Mouse (Mus musculus) hindbrain, embryonic 16.5 days (tissue): ENCODE measurements around the gene Cblb. TPM values are rescaled to one million over a fixed set of nuclear protein-coding genes. Genes with fewer than 3 reads are reported as not detected.
A peak's percentile ranks its signal among the peaks of the same experiment; 100 is the strongest.

Experiments
- ATAC-seq: fragments of 200-750 bp; cut with Nextera tagmentation; 2 replicates; pipeline ENCODE4 v1.8.0; 2017; ENCODE audit warnings: moderate TSS enrichment, moderate library complexity
- H3K27ac ChIP-seq: fragments of 300-500 bp; sonication (generic); 2 replicates; pipeline ENCODE4 v1.5.1; 2014; ENCODE audit warnings: low read depth, mild to moderate bottlenecking, control low read depth, low read length, moderate library complexity
- H3K27me3 ChIP-seq: fragments of 300-500 bp; sonication (generic); replicated peaks from 2 replicates; pipeline ENCODE4 v1.6.1; 2014; ENCODE audit warnings: low read length; ENCODE audit not compliant: control insufficient read depth, insufficient read depth
- H3K36me3 ChIP-seq: fragments of 300-500 bp; sonication (generic); 2 replicates; pipeline ENCODE4 v1.6.1; 2014; ENCODE audit warnings: mild to moderate bottlenecking, low read length, moderate library complexity, mixed read lengths; ENCODE audit not compliant: control insufficient read depth, insufficient read depth
- H3K4me1 ChIP-seq: fragments of 300-500 bp; sonication (generic); 2 replicates; pipeline ENCODE4 v1.6.1; 2014; ENCODE audit warnings: low read depth, low read length; ENCODE audit not compliant: control insufficient read depth, insufficient read depth
- H3K4me2 ChIP-seq: fragments of 300-500 bp; sonication (generic); 2 replicates; pipeline ENCODE4 v1.6.1; 2014; ENCODE audit warnings: mild to moderate bottlenecking, low read length, control low read depth, moderate library complexity
- H3K4me3 ChIP-seq: fragments of 300-500 bp; sonication (generic); 2 replicates; pipeline ENCODE4 v1.5.1; 2014; ENCODE audit warnings: mild to moderate bottlenecking, low read length, control low read depth, moderate library complexity
- H3K9ac ChIP-seq: fragments of 300-500 bp; sonication (generic); 2 replicates; pipeline ENCODE4 v1.6.1; 2014; ENCODE audit warnings: low read depth, mild to moderate bottlenecking, control low read depth, low read length, moderate library complexity
- H3K9me3 ChIP-seq: fragments of 300-500 bp; sonication (generic); 2 replicates; pipeline ENCODE4 v1.6.1; 2014; ENCODE audit warnings: mild to moderate bottlenecking, low read length, moderate library complexity; ENCODE audit not compliant: control insufficient read depth
- WGBS: fragments of 180-500 bp; shearing (Covaris S2); extraction: QIAGEN DNeasy Blood & Tissue Kit; methylation state at CpG from one replicate; pipeline ENCODE4 v1.1.7; 2014; 5-methylcytosine and 5-hydroxymethylcytosine counted together
- polyA plus RNA-seq: library from polyadenylated mRNA; unstranded; fragments of >200 nt; fragmentation: Nextera tagmentation; extraction: Ambion mirVana; gene quantifications from 2 replicates; pipeline ENCODE4 v1.2.1, GENCODE M21; 2015

Cblb gene
- polyA plus RNA-seq, 1 experiment from 2014 or later = 8.0 TPM

DNA sequence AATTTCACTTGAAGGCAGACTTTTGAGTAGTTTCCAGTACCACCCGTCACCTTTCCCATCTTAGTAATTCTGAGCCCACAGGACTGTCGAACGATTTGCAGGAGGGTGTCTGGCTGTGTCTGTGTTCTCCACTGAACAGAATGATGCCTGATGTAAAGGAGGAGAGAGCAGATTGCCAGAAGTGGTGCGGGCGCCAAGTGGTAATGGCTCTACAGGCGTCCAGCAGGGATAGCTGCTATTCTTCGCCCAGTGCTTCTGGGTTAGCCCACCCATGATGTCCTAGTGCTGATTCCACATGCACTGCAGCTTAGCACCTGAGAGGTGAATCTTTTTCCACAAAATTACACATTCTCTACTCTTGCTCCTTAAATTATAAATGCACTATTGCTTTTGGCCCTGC lies 45.6 kb downstream of the Cblb start:
- H3K9me3 ChIP-seq = no peaks in the 10 kb centered on the region
- no peak overlapping the region for H3K4me2 ChIP-seq
- H3K4me3 ChIP-seq = no peak overlapping the region
- no peak overlapping the region for H3K9ac ChIP-seq
- ATAC-seq = peak; percentile 40
- WGBS = 48% methylated on average over 7 of the region's 7 CpGs
- H3K27me3 ChIP-seq = no peaks in the 10 kb centered on the region
- peaks cover 8% of the 10 kb centered on the region for H3K4me1 ChIP-seq
- H3K36me3 ChIP-seq = no peaks in the 10 kb centered on the region
- H3K27ac ChIP-seq = no peak overlapping the region

DNA sequence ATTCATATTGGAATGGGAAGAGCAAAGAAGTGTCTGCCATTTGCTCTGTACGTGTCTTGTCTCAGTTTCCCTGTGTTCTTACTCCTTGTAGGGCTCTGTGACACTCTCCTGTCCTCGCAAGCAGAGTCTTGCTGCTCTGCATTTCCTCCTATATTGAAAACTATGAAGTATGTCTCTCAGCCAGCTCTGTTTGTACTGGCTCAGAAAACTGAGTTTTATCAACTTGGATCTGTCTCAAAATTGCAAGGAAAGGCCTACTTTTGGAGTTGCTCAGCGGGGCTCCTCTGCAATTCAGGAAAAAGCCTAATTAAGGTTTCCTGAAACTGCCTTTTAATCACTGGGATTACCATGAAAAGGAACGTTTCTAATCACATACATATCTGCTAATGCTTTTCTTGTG lies 46.9 kb downstream of the Cblb start:
- no peaks in the 10 kb centered on the region for H3K9me3 ChIP-seq
- peaks cover 8% of the 10 kb centered on the region for H3K4me1 ChIP-seq
- H3K4me2 ChIP-seq = no peak overlapping the region
- ATAC-seq = no peak
- H3K9ac ChIP-seq = no peak overlapping the region
- 60% methylated on average over 4 of the region's 4 CpGs for WGBS
- H3K36me3 ChIP-seq = no peaks in the 10 kb centered on the region
- no peaks in the 10 kb centered on the region for H3K27me3 ChIP-seq
- no peak overlapping the region for H3K27ac ChIP-seq
- H3K4me3 ChIP-seq = no peak overlapping the region

DNA sequence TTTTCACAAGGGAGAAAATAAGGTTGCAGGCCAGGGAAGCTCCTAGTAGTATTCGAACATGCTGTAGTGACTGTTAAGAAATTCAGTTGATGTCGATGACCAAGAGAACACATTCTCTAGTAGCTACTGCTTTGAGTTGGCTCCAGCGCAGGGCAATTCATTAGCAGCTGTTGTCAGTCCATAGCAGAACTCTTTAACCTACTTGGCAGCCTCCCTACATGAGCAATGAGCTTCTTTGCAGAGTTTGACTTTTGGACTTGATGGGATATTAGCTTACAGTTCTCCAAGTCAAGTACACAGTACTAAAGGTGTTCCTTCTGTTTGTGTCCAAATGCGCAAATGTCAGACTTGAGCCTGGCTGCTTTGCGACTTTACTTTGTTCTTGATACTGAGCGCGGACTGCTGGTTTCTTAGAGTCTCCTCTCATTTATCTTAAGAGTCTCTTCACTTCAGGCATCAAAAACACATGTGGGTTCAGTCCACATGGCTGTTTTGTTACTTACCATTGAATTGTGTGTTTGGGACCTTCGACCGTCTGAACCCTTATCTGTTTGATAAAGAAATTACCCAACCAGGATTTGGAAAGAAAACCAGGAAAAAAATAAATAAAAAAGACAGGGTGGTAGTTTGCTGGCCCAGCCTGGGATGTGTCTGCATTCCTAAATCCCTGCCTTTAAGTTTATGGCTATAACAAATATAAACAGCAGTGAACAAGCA lies 47.9 kb downstream of the Cblb start:
- Histone ChIP-seq H3K9ac (no peak overlapping the region), H3K27ac (no peak overlapping the region), H3K27me3 (no peaks in the 10 kb centered on the region), H3K9me3 (no peaks in the 10 kb centered on the region), H3K4me2 (no peak overlapping the region), H3K4me3 (no peak overlapping the region), H3K4me1 (peaks cover 8% of the 10 kb centered on the region), H3K36me3 (no peaks in the 10 kb centered on the region)
- peak; percentile 64 for ATAC-seq
- WGBS = 79% methylated on average over 9 of the region's 9 CpGs

DNA sequence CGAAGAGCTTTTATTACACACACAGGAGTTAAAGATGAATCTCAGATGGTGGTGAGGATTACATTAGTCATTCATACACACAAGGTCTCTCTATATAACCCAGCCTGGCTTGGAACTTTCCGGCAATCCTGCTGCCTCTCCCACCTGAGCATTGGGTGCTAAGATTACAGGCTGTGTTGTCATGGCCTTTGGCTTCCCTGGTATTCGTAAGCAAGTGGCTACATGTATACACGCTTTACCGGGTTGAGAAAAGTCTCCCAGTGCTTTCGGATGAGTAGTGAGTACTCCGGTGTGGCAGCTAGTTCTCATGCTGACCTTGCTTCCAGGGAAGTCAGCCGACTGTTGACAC lies 48.4 kb downstream of the Cblb start:
- Histone ChIP-seq H3K4me1 (peaks cover 8% of the 10 kb centered on the region), H3K4me2 (no peak overlapping the region), H3K27me3 (no peaks in the 10 kb centered on the region), H3K9me3 (no peaks in the 10 kb centered on the region), H3K4me3 (no peak overlapping the region), H3K27ac (no peak overlapping the region), H3K9ac (no peak overlapping the region), H3K36me3 (no peaks in the 10 kb centered on the region)
- WGBS = 86% methylated on average over 8 of the region's 8 CpGs
- no peak for ATAC-seq

DNA sequence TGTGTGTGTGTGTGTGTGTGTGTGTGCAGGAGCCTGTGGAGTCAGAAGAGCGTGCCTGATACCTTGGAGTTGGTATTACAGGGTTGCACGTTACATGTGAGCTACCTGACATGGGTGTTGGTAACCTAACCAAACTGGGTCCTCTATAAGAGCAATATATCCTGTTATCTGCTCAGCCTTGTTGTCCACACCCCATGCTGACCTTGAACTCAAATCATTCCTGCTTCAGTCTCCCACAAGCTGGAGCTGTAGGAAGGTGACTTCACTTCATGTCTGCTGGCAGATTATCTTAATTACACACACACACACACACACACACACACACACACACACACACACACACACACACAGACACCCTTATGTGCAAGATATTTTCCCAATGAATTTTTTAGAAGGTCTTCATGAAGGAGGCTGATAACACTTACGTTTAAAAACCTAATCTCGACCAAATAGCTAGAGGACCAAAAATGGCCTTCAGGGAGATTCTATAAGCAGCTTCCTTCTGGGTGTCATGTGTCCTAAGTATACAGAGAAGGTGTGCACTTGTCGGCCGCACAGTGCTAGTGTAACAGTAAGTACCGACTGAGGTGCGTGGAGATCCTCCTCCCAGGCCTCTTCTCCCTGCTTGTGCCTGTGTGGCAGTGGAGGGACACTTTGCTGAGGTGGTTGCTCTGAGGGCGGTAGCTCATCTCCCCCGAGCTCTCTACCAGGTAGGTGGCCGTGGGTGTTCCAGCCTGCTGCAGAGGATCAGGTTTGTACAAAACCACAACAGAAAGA lies 49.8 kb downstream of the Cblb start:
- no peaks in the 10 kb centered on the region for H3K9me3 ChIP-seq
- no peak for ATAC-seq
- H3K27me3 ChIP-seq = no peaks in the 10 kb centered on the region
- H3K9ac ChIP-seq = no peak overlapping the region
- H3K4me1 ChIP-seq = peaks cover 8% of the 10 kb centered on the region
- WGBS = 88% methylated on average over 11 of the region's 11 CpGs
- no peaks in the 10 kb centered on the region for H3K36me3 ChIP-seq
- no peak overlapping the region for H3K4me3 ChIP-seq
- no peak overlapping the region for H3K4me2 ChIP-seq
- no peak overlapping the region for H3K27ac ChIP-seq

DNA sequence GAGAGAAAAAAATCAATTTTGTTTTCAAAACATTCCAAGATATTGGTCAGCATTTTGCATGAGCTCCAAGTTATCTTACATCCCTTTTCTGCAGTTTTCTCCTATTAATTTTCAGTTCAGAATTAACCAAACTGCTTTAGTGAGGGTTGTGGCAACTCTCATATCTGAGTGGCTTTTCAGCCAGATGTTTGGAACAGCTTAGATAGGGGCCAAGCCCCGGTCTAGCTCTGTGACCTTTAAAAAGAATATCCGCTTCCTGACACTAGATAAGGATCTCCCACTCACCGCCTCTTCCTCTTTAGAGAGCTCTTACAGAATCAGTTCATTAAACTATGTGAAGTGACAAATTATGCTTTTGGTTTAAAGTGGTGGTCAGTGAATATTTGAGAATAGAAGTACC lies 50.7 kb downstream of the Cblb start:
- Histone ChIP-seq H3K27me3 (no peaks in the 10 kb centered on the region), H3K4me1 (peaks cover 4% of the 10 kb centered on the region), H3K9me3 (no peaks in the 10 kb centered on the region), H3K4me2 (no peak overlapping the region), H3K36me3 (no peaks in the 10 kb centered on the region), H3K9ac (no peak overlapping the region), H3K4me3 (no peak overlapping the region), H3K27ac (no peak overlapping the region)
- no peak for ATAC-seq
- WGBS = 83% methylated on average over 3 of the region's 3 CpGs

DNA sequence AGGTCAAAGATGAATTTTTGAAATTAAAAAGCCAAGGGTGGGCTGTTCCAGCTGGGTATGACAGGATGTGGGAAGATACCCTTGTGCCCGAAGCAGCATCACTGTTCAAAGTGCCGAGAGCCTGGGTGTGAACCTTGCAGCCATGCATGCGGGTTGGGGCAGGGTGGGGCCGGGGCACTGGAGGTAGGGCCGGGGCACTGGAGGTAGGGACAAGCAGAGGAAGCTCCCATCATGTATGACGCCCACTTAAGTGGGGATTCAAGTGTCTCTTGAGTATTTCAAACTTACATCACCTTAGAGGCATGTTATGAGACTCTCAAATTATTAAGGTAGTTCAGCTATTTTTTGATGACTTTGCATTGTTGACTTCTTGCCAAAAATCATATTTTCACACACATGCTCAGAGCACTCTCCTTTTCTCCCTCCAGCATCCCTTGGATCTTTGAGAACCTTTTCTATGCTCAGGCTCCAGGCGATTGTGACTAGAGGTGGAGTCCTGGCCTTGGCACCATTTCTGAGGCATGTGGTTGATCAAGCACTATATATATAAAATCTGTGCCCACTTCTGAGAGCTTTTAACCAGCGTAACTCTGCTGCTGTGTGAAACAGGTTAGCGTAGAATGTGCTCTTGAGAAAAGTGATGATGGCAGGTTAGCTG lies 55.9 kb downstream of the Cblb start:
- WGBS = 89% methylated on average over 9 of the region's 9 CpGs
- no peak for ATAC-seq
- Histone ChIP-seq H3K4me3 (no peak overlapping the region), H3K27me3 (no peaks in the 10 kb centered on the region), H3K4me2 (no peak overlapping the region), H3K4me1 (no peaks in the 10 kb centered on the region), H3K27ac (no peak overlapping the region), H3K9ac (no peak overlapping the region), H3K36me3 (no peaks in the 10 kb centered on the region), H3K9me3 (no peaks in the 10 kb centered on the region)

DNA sequence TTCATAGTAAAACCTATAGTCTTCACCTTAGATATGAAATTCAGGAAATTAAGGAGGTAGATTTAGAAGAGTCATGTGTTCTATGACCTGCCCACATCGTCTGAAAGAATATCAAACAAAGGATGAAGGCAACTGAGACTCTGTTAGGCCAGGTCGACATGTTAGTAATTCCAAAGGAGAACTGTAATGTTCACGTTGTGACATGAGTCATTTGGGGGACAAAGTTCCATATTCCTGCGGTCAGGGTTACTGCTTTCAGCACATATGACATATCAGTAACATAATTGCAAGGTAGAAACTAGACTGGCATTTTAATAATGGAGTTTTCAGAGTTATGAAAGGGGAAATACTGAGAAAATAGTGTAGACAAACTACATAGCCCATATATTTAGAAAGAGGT lies 58.3 kb downstream of the Cblb start:
- Histone ChIP-seq H3K36me3 (no peaks in the 10 kb centered on the region), H3K4me3 (no peak overlapping the region), H3K4me2 (no peak overlapping the region), H3K27me3 (no peaks in the 10 kb centered on the region), H3K27ac (no peak overlapping the region), H3K4me1 (peaks cover 8% of the 10 kb centered on the region; the same call in 1 of the 2 replicates), H3K9ac (no peak overlapping the region), H3K9me3 (no peaks in the 10 kb centered on the region)
- ATAC-seq = no peak
- WGBS = 86% methylated on average over 4 of the region's 4 CpGs

DNA sequence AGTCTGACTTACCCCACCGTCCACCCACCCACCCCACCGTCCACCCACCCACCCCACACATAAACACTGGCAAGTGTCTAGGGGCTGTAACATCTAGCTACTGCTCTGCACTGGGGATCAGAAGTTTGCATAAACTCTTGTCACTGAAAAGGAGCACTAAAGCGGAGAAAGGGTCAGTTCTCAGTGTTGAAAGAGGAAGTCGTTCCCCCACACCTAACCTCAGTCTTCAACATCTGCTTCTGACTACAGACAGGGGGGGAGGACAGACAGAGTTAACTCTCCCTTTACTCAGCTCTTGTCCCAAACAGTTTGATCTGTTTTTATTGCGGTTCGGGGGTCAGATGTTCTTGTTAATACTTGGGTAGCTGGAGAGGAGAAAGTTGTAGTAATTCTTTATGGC lies 59.9 kb downstream of the Cblb start:
- Histone ChIP-seq H3K4me3 (no peak overlapping the region), H3K4me2 (no peak overlapping the region), H3K9ac (no peak overlapping the region), H3K27me3 (no peaks in the 10 kb centered on the region), H3K36me3 (no peaks in the 10 kb centered on the region), H3K27ac (no peak overlapping the region), H3K4me1 (peaks cover 8% of the 10 kb centered on the region; the same call in 1 of the 2 replicates), H3K9me3 (no peaks in the 10 kb centered on the region)
- 81% methylated on average over 6 of the region's 6 CpGs for WGBS
- ATAC-seq = no peak
